Mouse (Mus musculus) megakaryocyte, embryonic 14.5 days (primary cell): ENCODE results near the gene Myo5c.

Experiments used
- FLI1 ChIP-seq: IDR thresholded peaks from 2 replicates; pipeline ENCODE4 v1.6.1; 2012; ENCODE audit warnings: low read length, inconsistent platforms, mixed read lengths
- GATA1 ChIP-seq: IDR thresholded peaks from 3 replicates; pipeline ENCODE4 v1.6.1; 2012; ENCODE audit warnings: mixed read lengths, low read length, inconsistent platforms, borderline replicate concordance

DNA sequence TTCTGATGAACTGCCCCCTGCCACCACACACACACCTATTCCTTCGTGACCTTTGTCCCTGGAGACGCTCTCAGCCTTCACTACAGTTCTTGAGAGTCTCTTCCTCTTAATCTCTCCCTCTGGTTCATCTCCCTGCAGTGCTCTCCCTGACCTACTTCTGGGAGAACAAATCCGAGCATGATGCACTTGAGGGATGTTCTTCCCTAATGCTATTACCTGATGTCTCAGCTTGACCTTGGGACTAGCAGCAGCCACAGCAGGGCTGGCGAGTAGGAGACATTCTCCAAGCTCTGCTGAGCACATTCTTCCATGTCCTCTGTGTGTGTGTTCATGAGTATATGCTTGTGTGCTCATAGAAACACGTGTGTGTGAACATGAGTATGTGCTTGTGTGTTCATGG lies 76.8 kb downstream of the Myo5c start:
- TF ChIP-seq FLI1 (no peak), GATA1 (no peak)
